Mouse (Mus musculus): ENCODE data around the gene Prkce.

GRCm38 (mm10) chr17:86266051-86266450 lies 98.5 kb downstream of the Prkce start:
- TF ChIP-seq POLR2A (IDR thresholded peaks at IDR 0.05; ENCODE audit: borderline replicate concordance, control insufficient read depth, low read depth, low read length) (no peak), CTCF (IDR thresholded peaks at IDR 0.05; ENCODE audit: control insufficient read depth, insufficient read depth, low read length) (no peak)

Data from bone marrow, adult 2 months (tissue).